Mouse (Mus musculus) lung, embryonic 16.5 days (tissue): ENCODE measurements at regions not wholly inside any gene's neighbourhood (a gene's known extent, or its start where the extent isn't known, plus 50 kb on each side); places are given as distances from the start of the nearest gene placed in this dataset.
"Not testable (repeated sequence)": the region's sequence is repeated elsewhere in the genome, so short reads cannot be mapped to it uniquely, and the experiment has no call there.

Experiments used
- ATAC-seq: fragments of 200-750 bp; cut with Nextera tagmentation; 2 replicates; pipeline ENCODE4 v1.8.0; 2017; ENCODE audit warnings: low read depth, mild to moderate bottlenecking, moderate library complexity
- H3K27ac ChIP-seq: fragments of 300-500 bp; sonication (generic); 2 replicates; pipeline ENCODE4 v1.5.1; 2014; ENCODE audit warnings: mild to moderate bottlenecking, control low read depth, low read length
- H3K27me3 ChIP-seq: fragments of 300-500 bp; sonication (generic); 2 replicates; pipeline ENCODE4 v1.6.1; 2014; ENCODE audit warnings: low read depth, low read length, mixed read lengths; ENCODE audit not compliant: control insufficient read depth, insufficient read depth
- H3K36me3 ChIP-seq: fragments of 300-500 bp; sonication (generic); 2 replicates; pipeline ENCODE4 v1.6.1; 2014; ENCODE audit warnings: low read length; ENCODE audit not compliant: control insufficient read depth, insufficient read depth
- H3K4me1 ChIP-seq: fragments of 300-500 bp; sonication (generic); replicated peaks from 2 replicates; pipeline ENCODE4 v1.6.1; 2014; ENCODE audit warnings: low read length, mixed read lengths; ENCODE audit not compliant: control insufficient read depth, insufficient read depth
- H3K4me2 ChIP-seq: fragments of 300-500 bp; sonication (generic); 2 replicates; pipeline ENCODE4 v1.6.1; 2014; ENCODE audit warnings: low read depth, low read length, control low read depth
- H3K4me3 ChIP-seq: fragments of 300-500 bp; sonication (generic); 2 replicates; pipeline ENCODE4 v1.5.1; 2014; ENCODE audit warnings: mild to moderate bottlenecking, low read length, control low read depth
- H3K9ac ChIP-seq: fragments of 300-500 bp; sonication (generic); 2 replicates; pipeline ENCODE4 v1.6.1; 2014; ENCODE audit warnings: low read length, control low read depth
- H3K9me3 ChIP-seq: fragments of 300-500 bp; sonication (generic); 2 replicates; pipeline ENCODE4 v1.6.1; 2016; ENCODE audit warnings: low read length; ENCODE audit not compliant: control insufficient read depth
- WGBS: fragments of 180-500 bp; shearing (Covaris S2); extraction: QIAGEN DNeasy Blood & Tissue Kit; methylation state at CpG from one replicate; pipeline ENCODE4 v1.1.7; 2014; 5-methylcytosine and 5-hydroxymethylcytosine counted together

GRCm38 (mm10) chr8:28523506-28523905, 1076.0 kb downstream of the Poteg start:
- H3K27me3 ChIP-seq, H3K4me1 ChIP-seq, H3K9me3 ChIP-seq, H3K36me3 ChIP-seq, H3K9ac ChIP-seq, H3K27ac ChIP-seq, H3K4me2 ChIP-seq, ATAC-seq, H3K4me3 ChIP-seq: not testable (repeated sequence)
- WGBS, result 57% methylated on average over 1 of the region's 1 CpGs

DNA sequence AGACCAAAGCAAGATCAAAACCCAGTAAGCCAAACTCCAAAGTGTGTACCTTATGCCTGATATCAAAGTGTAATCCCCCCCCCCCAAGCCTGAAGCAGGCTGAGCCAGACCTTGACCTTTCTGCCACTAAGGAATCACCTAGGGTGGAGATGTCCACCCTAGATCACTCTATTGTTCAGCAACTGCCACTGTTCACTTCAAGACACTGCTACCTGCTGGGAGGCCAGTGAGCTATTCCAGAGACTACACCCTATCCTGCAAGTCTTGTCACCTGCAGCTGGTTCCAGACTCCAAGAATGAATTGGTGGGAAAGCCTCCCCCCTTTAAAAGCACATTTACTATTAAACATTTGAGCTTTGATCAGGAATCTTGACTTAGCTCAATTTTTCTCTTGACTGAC, 1099.8 kb downstream of the Poteg start:
- no peak for ATAC-seq
- 0 out of 2 replicates have a peak, but pooled peaks cover 2% of the 10 kb centered on the region for H3K9me3 ChIP-seq
- no peak overlapping the region for H3K4me2 ChIP-seq
- no peaks in the 10 kb centered on the region for H3K36me3 ChIP-seq
- no peaks in the 10 kb centered on the region for H3K27me3 ChIP-seq
- H3K4me3 ChIP-seq, result no peak overlapping the region
- no peak overlapping the region for H3K27ac ChIP-seq
- no peak overlapping the region for H3K9ac ChIP-seq
- H3K4me1 ChIP-seq, result no peaks in the 10 kb centered on the region

DNA sequence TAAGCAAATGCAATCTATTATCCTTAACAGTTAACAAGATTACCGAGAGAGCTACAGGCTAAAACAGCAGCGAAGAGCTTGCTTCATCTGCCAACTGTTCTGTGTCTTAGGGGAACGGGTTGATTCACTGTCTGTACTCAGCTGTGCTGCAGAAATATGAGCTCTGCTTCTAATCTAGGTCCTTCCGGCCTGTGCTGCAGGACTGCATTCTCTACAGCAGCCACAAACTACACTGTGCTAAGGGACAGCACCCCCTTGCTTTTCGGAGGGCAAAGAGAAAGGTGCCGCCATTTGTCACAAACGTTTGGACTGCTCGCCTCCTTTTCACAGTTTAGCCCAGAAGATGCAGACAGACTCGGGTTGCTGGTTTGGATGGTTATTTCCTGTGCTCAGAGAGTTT, 1112.4 kb downstream of the Poteg start:
- Histone ChIP-seq H3K36me3 (no peaks in the 10 kb centered on the region), H3K4me2 (no peak overlapping the region), H3K4me1 (no peaks in the 10 kb centered on the region), H3K9ac (no peak overlapping the region), H3K27ac (no peak overlapping the region), H3K4me3 (no peak overlapping the region), H3K27me3 (no peaks in the 10 kb centered on the region), H3K9me3 (no peaks in the 10 kb centered on the region)
- ATAC-seq, result no peak
- WGBS, result 45% methylated on average over 9 of the region's 9 CpGs

GRCm38 (mm10) chr8:28579250-28579651, 1131.8 kb downstream of the Poteg start:
- H3K36me3 ChIP-seq, result no peaks in the 10 kb centered on the region
- H3K27ac ChIP-seq, result no peak overlapping the region
- no peak overlapping the region for H3K4me3 ChIP-seq
- H3K9me3 ChIP-seq, result no peaks in the 10 kb centered on the region
- 14% methylated on average over 8 of the region's 8 CpGs for WGBS
- no peaks in the 10 kb centered on the region for H3K4me1 ChIP-seq
- no peak overlapping the region for H3K9ac ChIP-seq
- ATAC-seq, result peak; percentile 70; the same call in 1 of the 2 replicates
- no peak overlapping the region for H3K4me2 ChIP-seq
- no peaks in the 10 kb centered on the region for H3K27me3 ChIP-seq

GRCm38 (mm10) chr8:28580821-28581220, 1133.4 kb downstream of the Poteg start:
- Histone ChIP-seq H3K4me2 (no peak overlapping the region), H3K27me3 (no peaks in the 10 kb centered on the region), H3K27ac (no peak overlapping the region), H3K36me3 (no peaks in the 10 kb centered on the region), H3K4me1 (no peaks in the 10 kb centered on the region), H3K4me3 (no peak overlapping the region), H3K9ac (no peak overlapping the region), H3K9me3 (no peaks in the 10 kb centered on the region)
- 96% methylated on average over 2 of the region's 2 CpGs for WGBS
- ATAC-seq, result no peak

- no peaks in the 10 kb centered on the region for H3K36me3 ChIP-seq
- H3K27me3 ChIP-seq, result no peaks in the 10 kb centered on the region
- no peak overlapping the region for H3K4me2 ChIP-seq
- H3K4me1 ChIP-seq, result no peaks in the 10 kb centered on the region; the same call in 1 of the 2 replicates
- ATAC-seq, result no peak
- H3K27ac ChIP-seq, result no peak overlapping the region
- no peak overlapping the region for H3K4me3 ChIP-seq
- no peak overlapping the region for H3K9ac ChIP-seq
- no peaks in the 10 kb centered on the region for H3K9me3 ChIP-seq
Measured at GRCm38 (mm10) chr8:28589999-28590398, 1142.5 kb downstream of the Poteg start.

- WGBS, result 54% methylated on average over 3 of the region's 3 CpGs
Measured at GRCm38 (mm10) chr8:28593238-28593637, 1145.8 kb downstream of the Poteg start.

GRCm38 (mm10) chr8:28594191-28594590, 1146.7 kb downstream of the Poteg start:
- H3K4me1 ChIP-seq, result no peaks in the 10 kb centered on the region; the same call in 1 of the 2 replicates
- no peak overlapping the region for H3K4me3 ChIP-seq
- peak overlapping the region; percentile 4 for H3K4me2 ChIP-seq
- no peak overlapping the region for H3K27ac ChIP-seq
- no peaks in the 10 kb centered on the region for H3K27me3 ChIP-seq
- 19% methylated on average over 12 of the region's 12 CpGs for WGBS
- no peak; the same call in 1 of the 2 replicates for ATAC-seq
- no peak overlapping the region for H3K9ac ChIP-seq
- no peaks in the 10 kb centered on the region for H3K36me3 ChIP-seq
- H3K9me3 ChIP-seq, result no peaks in the 10 kb centered on the region

More at GRCm38 (mm10) chr8:28593238-28593637, 1145.8 kb downstream of the Poteg start:
- Histone ChIP-seq H3K4me2 (no peak overlapping the region), H3K4me1 (no peaks in the 10 kb centered on the region; the same call in 1 of the 2 replicates), H3K4me3 (no peak overlapping the region), H3K27ac (no peak overlapping the region), H3K27me3 (no peaks in the 10 kb centered on the region), H3K36me3 (no peaks in the 10 kb centered on the region), H3K9me3 (no peaks in the 10 kb centered on the region), H3K9ac (no peak overlapping the region)
- peak; percentile 71 for ATAC-seq

GRCm38 (mm10) chr8:28594606-28595005, 1147.1 kb downstream of the Poteg start:
- Histone ChIP-seq H3K36me3 (no peaks in the 10 kb centered on the region), H3K4me2 (peak overlapping the region; percentile 4), H3K9ac (no peak overlapping the region), H3K4me3 (no peak overlapping the region), H3K9me3 (no peaks in the 10 kb centered on the region), H3K4me1 (no peaks in the 10 kb centered on the region; the same call in 1 of the 2 replicates), H3K27me3 (no peaks in the 10 kb centered on the region), H3K27ac (no peak overlapping the region)
- 0 out of 2 replicates have a peak, but pooled peaks have one; percentile 49 for ATAC-seq
- WGBS, result 26% methylated on average over 8 of the region's 8 CpGs

DNA sequence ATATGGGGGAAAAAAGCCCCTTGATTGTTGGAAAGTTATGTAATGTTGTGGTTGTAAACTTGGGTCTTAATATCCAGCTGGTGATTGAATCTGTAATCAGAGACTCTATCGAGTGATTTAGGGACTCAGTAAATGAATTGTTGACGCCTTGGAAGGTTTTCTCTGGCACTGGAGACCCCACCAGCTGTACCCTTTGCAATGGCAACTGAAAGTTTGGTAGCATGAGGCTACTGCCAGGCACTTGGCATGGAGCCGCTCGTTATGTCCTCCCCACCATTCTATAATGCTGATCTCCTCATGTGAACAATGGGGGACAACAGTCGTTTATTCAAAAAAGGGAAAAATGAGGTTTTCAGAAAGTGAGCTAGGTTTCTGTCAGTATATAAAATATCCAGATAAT, 1148.4 kb downstream of the Poteg start:
- no peak overlapping the region for H3K27ac ChIP-seq
- 86% methylated on average over 5 of the region's 5 CpGs for WGBS
- no peak overlapping the region for H3K4me3 ChIP-seq
- no peak overlapping the region for H3K4me2 ChIP-seq
- no peak for ATAC-seq
- no peaks in the 10 kb centered on the region for H3K36me3 ChIP-seq
- no peaks in the 10 kb centered on the region; the same call in 1 of the 2 replicates for H3K4me1 ChIP-seq
- H3K9me3 ChIP-seq, result no peaks in the 10 kb centered on the region
- H3K27me3 ChIP-seq, result no peaks in the 10 kb centered on the region
- no peak overlapping the region for H3K9ac ChIP-seq
